Mouse (Mus musculus): ENCODE measurements at regions not wholly inside any gene's neighbourhood (a gene's known extent, or its start where the extent isn't known, plus 50 kb on each side); places are given as distances from the start of the nearest gene placed in this dataset.

DNA sequence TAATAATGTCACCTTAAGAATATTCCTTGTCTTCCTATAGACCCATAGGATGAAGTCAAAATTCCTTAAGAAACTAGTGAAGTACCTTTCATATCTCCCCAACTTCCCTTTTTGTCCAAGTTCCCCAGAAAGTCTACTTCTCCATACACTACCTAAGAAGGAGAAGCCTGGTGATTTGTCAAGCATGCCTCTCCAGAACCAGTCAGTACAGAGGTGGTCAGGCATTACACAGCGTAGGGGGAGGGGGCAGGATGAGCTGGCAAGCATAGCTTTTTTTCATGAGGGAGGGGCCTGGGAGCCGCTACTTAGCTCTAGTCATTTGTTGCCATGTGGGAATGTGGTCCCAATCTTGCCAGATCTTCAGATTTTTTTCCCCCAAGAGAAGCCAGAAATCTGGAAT is 54.0 kb upstream of the Satb2 start:
- no peaks in the 10 kb centered on the region for H3K36me3 ChIP-seq (ENCODE audit: insufficient read depth)
- no peak for TF ChIP-seq CTCF (IDR thresholded peaks at IDR 0.05; ENCODE audit: low read depth)
- no peak overlapping the region for H3K4me2 ChIP-seq (ENCODE audit: low read depth)
- H3K4me3 ChIP-seq (ENCODE audit: low read depth, low read length), result no peak overlapping the region
- 57% methylated on average over 2 of the region's 2 CpGs for WGBS
- no peak overlapping the region for H3K27ac ChIP-seq (ENCODE audit: low read depth, low read length)
- no peak overlapping the region for H3K9ac ChIP-seq
- no peaks in the 10 kb centered on the region for H3K4me1 ChIP-seq (ENCODE audit: insufficient read depth)
- ATAC-seq (no peak), DNase-seq (no peak)
- H3K27me3 ChIP-seq (ENCODE audit: insufficient read depth, low read length), result no peaks in the 10 kb centered on the region
- H3K9me3 ChIP-seq (ENCODE audit: low read length), result no peaks in the 10 kb centered on the region

DNA sequence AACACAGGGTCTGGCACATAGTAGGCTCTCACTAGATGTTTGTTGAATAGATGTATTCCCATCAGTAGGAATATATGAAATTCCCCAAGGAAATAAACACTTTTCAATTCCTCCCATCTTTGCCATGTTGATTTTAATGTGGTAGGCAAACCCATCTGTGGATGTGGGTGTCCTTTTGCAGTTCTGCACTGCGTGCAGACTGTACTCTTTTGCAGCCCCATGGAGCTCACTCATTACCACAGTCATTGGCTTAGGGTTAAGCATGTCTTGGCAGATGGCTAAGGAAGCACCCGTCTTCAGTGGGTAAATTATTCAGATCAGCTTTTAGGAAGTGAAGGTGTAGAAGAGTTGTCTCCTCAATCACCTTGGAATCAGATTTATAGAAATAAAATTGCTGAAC is 54.8 kb upstream of the Satb2 start:
- ATAC-seq (no peak), DNase-seq (no peak)
- Histone ChIP-seq H3K9me3 (ENCODE audit: low read length) (no peaks in the 10 kb centered on the region), H3K4me2 (ENCODE audit: low read depth) (no peak overlapping the region), H3K27ac (ENCODE audit: low read depth, low read length) (no peak overlapping the region), H3K36me3 (ENCODE audit: insufficient read depth) (no peaks in the 10 kb centered on the region), H3K9ac (no peak overlapping the region), H3K27me3 (ENCODE audit: insufficient read depth, low read length) (no peaks in the 10 kb centered on the region), H3K4me1 (ENCODE audit: insufficient read depth) (no peaks in the 10 kb centered on the region), H3K4me3 (ENCODE audit: low read depth, low read length) (no peak overlapping the region)
- TF ChIP-seq CTCF (IDR thresholded peaks at IDR 0.05; ENCODE audit: low read depth), result no peak
- 66% methylated on average over 2 of the region's 2 CpGs for WGBS

DNA sequence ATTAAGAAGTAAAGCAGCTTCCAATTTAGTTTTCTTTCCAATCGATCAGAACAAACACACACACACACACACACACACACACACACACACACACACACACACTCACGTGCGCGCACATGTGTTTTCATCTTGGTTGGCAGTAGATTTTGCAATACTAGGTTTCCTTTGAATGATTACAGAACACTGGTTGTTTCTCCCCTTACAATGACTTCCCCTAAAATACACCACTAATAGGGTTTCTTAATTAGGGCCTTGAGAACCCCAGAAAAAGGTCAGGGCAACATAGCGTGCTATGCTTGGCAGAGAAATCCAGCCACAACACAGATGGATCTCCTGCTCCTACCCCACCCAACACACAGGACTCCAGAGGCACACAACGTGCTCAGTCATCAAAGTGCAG is 56.0 kb upstream of the Satb2 start:
- H3K4me1 ChIP-seq (ENCODE audit: insufficient read depth), result no peaks in the 10 kb centered on the region
- 65% methylated on average over 6 of the region's 6 CpGs for WGBS
- no peak overlapping the region for H3K4me3 ChIP-seq (ENCODE audit: low read depth, low read length)
- H3K4me2 ChIP-seq (ENCODE audit: low read depth), result no peak overlapping the region
- H3K27ac ChIP-seq (ENCODE audit: low read depth, low read length), result no peak overlapping the region
- no peaks in the 10 kb centered on the region for H3K27me3 ChIP-seq (ENCODE audit: insufficient read depth, low read length)
- DNase-seq (no peak), ATAC-seq (no peak)
- no peak for TF ChIP-seq CTCF (IDR thresholded peaks at IDR 0.05; ENCODE audit: low read depth)
- no peaks in the 10 kb centered on the region for H3K9me3 ChIP-seq (ENCODE audit: low read length)
- H3K36me3 ChIP-seq (ENCODE audit: insufficient read depth), result no peaks in the 10 kb centered on the region
- no peak overlapping the region for H3K9ac ChIP-seq

DNA sequence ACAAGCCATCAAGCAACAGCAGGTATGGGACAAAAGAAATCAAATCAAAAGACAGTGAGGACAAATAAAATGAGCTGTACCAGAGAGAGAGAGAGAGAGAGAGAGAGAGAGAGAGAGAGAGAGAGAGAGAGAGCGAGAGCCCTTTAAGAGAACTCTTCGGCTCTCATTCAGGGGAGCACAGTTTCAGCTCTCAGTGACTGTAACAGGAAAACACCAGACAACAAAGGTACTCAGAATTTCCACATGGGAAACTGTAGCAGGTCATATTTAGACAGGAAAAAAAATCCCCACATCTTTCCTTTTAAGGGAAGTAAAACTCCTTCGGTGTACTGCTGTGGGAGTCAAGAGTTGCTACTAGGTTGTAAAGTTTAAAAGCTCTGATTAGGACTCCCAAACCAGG is 57.9 kb upstream of the Satb2 start:
- Histone ChIP-seq H3K9me3 (ENCODE audit: low read length) (no peaks in the 10 kb centered on the region), H3K36me3 (ENCODE audit: insufficient read depth) (no peaks in the 10 kb centered on the region), H3K9ac (no peak overlapping the region), H3K27ac (ENCODE audit: low read depth, low read length) (no peak overlapping the region), H3K4me3 (ENCODE audit: low read depth, low read length) (no peak overlapping the region), H3K4me1 (ENCODE audit: insufficient read depth) (no peaks in the 10 kb centered on the region), H3K27me3 (ENCODE audit: insufficient read depth, low read length) (no peaks in the 10 kb centered on the region), H3K4me2 (ENCODE audit: low read depth) (no peak overlapping the region)
- no peak for DNase-seq
- WGBS, result 89% methylated on average over 3 of the region's 3 CpGs
- TF ChIP-seq CTCF (IDR thresholded peaks at IDR 0.05; ENCODE audit: low read depth), result no peak
- no peak for ATAC-seq

DNA sequence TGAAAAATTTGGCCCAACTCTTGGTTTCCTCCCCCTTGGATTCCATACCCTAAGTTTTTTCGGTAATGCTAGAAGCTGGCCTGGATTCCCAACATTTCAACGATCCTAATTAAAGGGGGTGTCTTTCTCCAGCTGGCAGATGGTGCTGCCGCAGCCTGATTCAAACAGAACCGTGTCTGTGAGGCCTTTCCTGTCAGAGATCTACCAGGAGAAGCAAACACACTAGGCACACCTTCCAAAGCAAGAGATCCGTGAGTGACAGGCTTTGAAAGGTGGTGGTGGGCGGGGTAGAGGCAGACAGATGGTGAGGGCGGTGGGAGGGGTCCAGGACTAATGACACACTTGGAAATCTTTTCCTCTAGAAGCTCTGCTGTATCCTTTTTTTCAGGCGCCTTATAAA is 61.8 kb upstream of the Satb2 start:
- Histone ChIP-seq H3K4me1 (ENCODE audit: insufficient read depth) (no peaks in the 10 kb centered on the region), H3K27me3 (ENCODE audit: insufficient read depth, low read length) (no peaks in the 10 kb centered on the region), H3K9ac (no peak overlapping the region), H3K9me3 (ENCODE audit: low read length) (no peaks in the 10 kb centered on the region), H3K4me2 (ENCODE audit: low read depth) (no peak overlapping the region), H3K36me3 (ENCODE audit: insufficient read depth) (no peaks in the 10 kb centered on the region), H3K4me3 (ENCODE audit: low read depth, low read length) (no peak overlapping the region), H3K27ac (ENCODE audit: low read depth, low read length) (no peak overlapping the region)
- ATAC-seq, result peak; percentile 40; the same call in 1 of the 2 replicates
- no peak for TF ChIP-seq CTCF (IDR thresholded peaks at IDR 0.05; ENCODE audit: low read depth)
- peak; percentile 51 for DNase-seq
- 28% methylated on average over 8 of the region's 8 CpGs for WGBS

DNA sequence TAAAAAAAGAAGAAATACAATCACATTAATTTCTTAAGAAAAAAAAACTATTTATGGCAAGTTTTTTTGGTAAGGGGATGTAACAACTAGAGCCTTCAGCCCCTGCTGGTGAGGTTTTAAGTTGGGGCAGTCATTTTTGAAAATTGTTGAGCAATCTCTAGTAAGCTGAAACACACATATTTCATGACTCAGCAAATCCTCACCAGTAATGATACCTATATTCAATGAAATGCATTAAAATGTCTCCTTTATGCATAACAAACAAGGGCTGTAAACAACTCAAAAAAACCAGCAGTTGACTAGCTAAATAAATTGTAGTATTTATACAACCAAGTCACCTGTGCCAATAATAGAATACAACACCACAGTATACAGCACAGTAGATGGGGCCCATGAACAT is 63.1 kb upstream of the Satb2 start:
- DNase-seq (no peak), ATAC-seq (no peak)
- H3K9ac ChIP-seq, result no peak overlapping the region
- H3K27ac ChIP-seq (ENCODE audit: low read depth, low read length), result no peak overlapping the region
- TF ChIP-seq CTCF (IDR thresholded peaks at IDR 0.05; ENCODE audit: low read depth), result no peak
- no peaks in the 10 kb centered on the region for H3K9me3 ChIP-seq (ENCODE audit: low read length)
- H3K36me3 ChIP-seq (ENCODE audit: insufficient read depth), result no peaks in the 10 kb centered on the region
- no peak overlapping the region for H3K4me3 ChIP-seq (ENCODE audit: low read depth, low read length)
- H3K4me1 ChIP-seq (ENCODE audit: insufficient read depth), result no peaks in the 10 kb centered on the region
- H3K4me2 ChIP-seq (ENCODE audit: low read depth), result no peak overlapping the region
- no peaks in the 10 kb centered on the region for H3K27me3 ChIP-seq (ENCODE audit: insufficient read depth, low read length)

DNA sequence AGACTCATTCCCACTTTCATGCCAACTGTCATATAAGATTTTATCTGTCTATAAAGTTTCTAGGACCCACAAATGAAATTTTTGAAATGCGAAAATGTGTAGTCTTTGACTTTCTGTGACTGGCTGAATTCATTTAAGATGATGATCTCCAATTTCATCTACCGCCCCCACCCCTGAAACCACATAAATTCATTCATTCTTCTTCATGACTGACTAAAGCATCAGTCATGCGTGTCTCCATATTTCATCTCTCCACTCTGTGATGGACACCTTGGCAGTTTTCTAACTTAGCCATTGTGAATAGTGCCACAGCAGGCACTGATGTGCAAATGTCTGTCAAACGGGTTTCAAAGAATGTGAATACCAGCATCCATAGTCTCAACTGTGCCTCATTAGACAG is 75.4 kb upstream of the Satb2 start:
- Histone ChIP-seq H3K36me3 (ENCODE audit: insufficient read depth) (no peaks in the 10 kb centered on the region), H3K4me3 (ENCODE audit: low read depth, low read length) (no peak overlapping the region), H3K4me2 (ENCODE audit: low read depth) (no peak overlapping the region), H3K9ac (no peak overlapping the region), H3K9me3 (ENCODE audit: low read length) (no peaks in the 10 kb centered on the region), H3K27ac (ENCODE audit: low read depth, low read length) (no peak overlapping the region), H3K4me1 (ENCODE audit: insufficient read depth) (no peaks in the 10 kb centered on the region), H3K27me3 (ENCODE audit: insufficient read depth, low read length) (no peaks in the 10 kb centered on the region)
- 73% methylated on average over 4 of the region's 4 CpGs for WGBS
- ATAC-seq (no peak), DNase-seq (no peak)
- no peak for TF ChIP-seq CTCF (IDR thresholded peaks at IDR 0.05; ENCODE audit: low read depth)

DNA sequence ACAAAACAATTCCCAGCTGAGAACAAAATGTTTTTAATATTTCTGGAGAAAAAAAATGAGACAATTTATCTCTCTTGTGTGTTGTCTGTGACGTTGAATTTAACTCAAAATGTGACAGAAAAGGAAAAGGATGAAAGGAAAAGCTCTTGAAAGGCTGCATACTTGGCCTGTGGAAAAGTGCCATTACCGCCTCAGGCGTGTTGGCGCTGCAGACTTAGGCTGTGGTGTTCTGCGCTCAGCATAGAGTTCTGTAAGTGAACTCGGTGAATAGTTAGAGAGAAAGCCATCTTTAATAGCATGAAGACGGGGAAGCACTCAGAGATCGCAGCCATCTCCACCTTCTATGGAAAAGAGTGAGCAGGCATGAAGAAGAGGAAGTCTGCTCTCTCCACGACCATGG is 77.5 kb upstream of the Satb2 start:
- Histone ChIP-seq H3K4me3 (ENCODE audit: low read depth, low read length) (no peak overlapping the region), H3K9ac (no peak overlapping the region), H3K36me3 (ENCODE audit: insufficient read depth) (no peaks in the 10 kb centered on the region), H3K9me3 (ENCODE audit: low read length) (no peaks in the 10 kb centered on the region), H3K27ac (ENCODE audit: low read depth, low read length) (no peak overlapping the region), H3K4me1 (ENCODE audit: insufficient read depth) (no peaks in the 10 kb centered on the region), H3K4me2 (ENCODE audit: low read depth) (no peak overlapping the region), H3K27me3 (ENCODE audit: insufficient read depth, low read length) (no peaks in the 10 kb centered on the region)
- DNase-seq (no peak), ATAC-seq (no peak)
- no peak for TF ChIP-seq CTCF (IDR thresholded peaks at IDR 0.05; ENCODE audit: low read depth)
- WGBS, result 76% methylated on average over 9 of the region's 9 CpGs
